Mouse (Mus musculus) brain, adult 2 months (tissue): ENCODE results near the gene Eps15.
A peak's percentile ranks its signal among the peaks of the same experiment; 100 is the strongest.

Experiments used
- DNase-seq: peaks from one replicate; pipeline ENCODE4 v3.0.0; 2011; ENCODE audit warnings: low read depth, low spot score

Eps15 gene

DNA sequence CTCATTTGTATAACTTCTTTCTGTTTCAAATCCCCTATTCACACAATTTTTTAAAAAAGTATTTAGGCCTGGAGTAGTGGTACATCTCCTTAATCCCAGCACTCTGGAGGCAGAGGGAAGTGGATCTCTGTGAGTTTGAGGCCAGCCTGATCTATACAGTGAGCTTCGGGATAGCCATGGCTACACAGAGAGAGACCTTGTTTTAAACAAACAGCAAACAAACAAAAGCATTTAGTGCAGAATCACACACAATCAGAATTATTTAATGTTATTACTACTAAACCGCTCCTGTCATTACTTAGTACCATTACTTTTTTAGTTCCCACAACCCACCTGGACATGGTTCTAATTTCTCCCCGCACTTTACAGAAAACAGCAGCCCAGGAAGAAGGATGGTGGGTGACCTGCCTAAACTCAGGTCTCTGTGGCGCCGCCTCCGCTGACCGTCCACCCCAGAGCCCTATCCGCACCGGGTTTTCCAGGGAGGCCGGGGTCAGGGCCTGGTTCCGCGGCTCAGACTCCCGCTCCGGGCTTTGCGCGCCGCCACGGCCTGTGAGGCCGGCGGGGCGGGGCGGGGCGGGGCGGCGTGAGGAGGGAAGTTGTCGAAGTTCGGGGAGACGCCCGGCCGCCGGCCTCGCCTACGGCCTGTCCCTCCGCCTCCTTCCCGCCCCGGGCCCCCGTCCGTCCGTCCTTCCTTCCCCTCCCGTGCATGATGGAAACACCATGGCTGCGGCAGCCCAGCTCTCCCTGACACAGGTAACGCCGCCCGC is at the start of gene Eps15:
Gene Eps15 (plus strand): TSS at position 580 of the 770 bp plus-strand sequence.
- peak; percentile 92 for DNase-seq

DNA sequence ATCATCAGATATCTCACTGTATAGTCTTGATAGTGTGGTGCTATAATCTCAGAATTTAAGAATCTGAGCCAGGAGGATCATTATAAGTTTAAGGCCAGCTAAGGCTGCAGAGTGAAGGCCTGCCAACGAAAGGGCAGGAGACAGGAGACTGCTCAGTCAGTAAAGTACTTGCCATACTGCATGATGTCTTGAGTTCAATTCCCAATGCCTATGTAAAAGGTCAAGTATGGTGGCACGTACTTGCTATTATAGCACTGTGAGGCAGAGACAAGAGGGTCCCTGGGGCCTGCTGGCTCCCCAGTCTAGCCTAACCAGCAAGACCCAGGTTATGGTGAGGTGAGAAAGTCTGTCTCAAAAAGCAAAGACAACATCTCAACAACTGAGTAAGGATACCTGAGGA is 45.9 kb upstream of the Eps15 start, which contains the start of gene Calr4:
Gene Calr4 (plus strand): TSS at position 301 of the 400 bp plus-strand sequence.
- DNase-seq, result no peak

DNA sequence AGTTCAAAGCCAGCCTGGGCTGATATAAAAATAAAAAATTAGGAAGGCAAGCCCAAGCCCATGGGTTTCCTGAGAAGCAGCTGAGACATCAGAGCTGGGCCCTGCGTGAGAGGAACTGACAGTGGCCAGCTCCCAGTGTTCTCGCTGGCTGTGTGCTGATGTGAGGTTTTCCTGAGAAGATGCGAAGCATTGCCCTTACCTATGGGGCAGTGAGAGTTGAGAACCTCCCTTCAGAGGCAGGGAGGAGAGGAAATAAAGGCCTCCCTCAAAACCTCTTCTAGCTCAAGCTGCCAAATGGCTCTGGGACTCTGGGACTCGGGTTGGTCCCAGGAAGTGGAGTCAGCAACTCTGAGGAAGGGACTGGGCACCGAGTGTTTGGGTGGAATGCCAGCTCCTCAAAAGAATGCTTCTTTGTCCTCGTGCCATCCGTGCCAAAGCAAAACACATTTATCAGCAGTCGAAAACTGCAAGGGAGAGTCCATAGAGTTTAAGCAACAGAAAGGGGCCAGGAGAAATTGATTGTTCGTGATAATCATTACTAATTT is 45.2 kb upstream of the Eps15 start:
- DNase-seq, result peak; percentile 35

DNA sequence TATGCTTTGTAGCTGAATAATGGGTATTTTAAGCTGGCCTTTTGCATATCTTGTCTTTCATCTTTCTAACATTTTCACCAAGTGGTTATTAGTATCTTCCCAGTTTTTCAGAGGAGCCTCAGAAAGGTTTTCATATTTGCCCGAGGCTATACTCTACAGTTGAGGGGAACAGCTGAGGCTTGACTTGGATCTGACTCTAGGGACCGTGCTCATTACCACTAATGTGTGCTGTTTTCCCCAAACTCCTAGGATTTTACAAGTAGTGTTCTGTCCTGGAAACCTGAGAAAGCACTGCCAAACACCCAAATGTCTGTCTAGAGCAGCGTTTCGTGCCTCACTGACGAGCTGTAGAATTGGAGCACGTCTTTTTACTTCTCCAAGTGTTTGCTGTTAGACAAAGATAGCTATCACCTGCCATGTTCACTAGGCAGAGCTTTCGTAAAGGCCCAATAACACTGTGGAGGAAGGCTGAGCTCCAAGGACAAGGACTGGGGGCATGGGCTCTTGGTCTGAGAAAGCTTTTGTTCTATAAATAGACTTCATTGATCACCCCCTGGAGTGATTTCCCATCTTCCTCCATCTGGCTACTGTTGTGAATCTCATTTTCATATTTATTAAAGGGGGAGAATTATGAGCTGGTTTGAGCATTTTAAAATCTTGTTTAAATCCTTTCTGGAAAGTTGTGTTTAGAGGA is 43.7 kb upstream of the Eps15 start:
- DNase-seq, result peak; percentile 7

DNA sequence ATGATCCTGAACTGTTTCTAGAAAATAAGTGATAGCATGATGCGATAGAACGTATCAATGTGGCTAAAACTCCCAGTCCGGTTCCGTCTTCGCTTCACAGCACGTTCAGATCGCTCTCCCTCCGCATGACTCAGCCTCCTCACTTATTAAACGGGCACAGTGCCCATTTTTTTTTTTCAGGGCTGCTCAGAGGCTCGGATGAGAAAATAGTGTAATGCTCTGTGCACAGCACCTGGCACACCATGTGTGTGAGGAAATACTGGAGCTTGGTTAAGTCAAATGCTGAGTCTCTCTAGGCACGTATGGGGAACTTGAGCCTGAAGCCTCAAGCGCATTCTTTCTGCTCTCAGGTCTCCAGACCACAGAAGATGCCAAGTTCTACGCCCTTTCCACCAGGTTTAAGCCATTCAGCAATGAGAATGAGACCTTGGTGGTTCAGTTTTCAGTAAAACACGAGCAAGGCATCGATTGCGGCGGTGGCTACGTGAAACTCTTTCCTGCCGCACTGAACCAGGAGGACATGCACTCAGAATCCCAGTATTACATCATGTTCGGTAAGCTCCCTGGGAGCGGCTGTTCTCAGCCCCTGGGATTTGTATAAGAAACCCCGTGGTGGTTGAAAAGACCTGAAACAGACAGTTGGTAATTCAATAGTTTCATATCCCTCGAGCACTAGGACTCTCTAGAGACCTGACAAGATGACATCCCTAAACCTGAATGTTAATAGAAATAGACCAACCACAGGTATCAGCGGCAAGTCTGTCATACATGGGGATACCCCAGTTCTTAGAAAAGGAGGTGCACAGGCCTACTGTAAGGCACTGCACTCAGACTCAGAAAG is 41.4 kb upstream of the Eps15 start:
- peak; percentile 69 for DNase-seq

DNA sequence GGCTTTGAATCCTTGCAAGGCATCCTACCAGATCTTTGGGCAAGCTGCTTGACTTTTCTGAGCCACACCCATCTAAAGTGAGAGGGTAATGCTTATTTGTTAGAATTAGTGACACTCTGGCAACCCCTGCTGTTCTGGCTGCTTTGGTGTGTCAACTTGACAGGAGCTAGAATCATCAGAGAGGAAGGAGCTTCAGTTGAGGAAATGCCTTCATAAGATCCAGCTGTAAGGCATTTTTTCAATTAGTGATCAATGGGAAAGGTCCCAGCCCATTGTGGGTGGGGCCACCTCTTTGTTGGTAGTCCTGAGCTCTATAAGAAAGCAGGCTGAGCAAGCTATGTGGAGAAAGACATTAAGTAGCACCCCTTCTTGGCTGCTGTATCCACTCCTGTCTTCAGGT is 38.8 kb upstream of the Eps15 start:
- no peak for DNase-seq

DNA sequence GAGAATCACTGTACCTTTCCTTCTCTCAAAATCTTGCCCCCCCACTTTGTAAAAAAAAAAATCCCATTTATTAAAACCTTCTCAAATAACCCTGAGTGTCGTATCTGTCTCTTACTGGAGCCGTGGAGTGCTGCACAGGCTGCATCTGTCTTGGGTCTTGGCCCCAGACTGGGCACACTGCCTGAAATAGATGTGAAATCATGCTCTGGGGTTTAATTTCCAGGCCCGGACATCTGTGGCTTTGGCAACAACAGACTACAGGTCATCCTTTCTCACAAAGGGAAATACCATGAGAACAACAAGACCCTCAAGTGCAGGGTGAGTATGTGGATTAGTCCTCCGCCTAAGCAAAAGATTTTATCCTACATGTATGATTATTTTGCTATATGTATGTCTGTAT is 38.1 kb upstream of the Eps15 start:
- peak; percentile 63 for DNase-seq

DNA sequence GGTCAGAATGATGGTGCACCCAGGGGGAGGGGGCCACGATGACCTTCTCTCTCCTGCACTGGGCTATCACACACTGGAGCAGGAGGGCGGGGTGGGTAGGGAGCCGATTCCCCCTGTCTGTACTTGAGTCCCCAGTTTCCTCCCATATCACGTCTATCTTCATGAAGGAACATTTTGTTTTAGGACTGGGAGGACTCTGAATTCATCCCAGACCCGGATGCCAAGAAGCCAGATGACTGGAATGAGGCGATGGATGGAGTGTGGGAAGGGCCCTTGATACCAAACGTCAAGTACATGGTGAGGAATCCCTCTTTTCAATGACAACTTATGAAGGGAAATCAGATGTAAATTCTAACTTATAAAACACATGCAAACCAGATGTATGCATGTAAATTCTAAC is 35.6 kb upstream of the Eps15 start:
- DNase-seq, result no peak

DNA sequence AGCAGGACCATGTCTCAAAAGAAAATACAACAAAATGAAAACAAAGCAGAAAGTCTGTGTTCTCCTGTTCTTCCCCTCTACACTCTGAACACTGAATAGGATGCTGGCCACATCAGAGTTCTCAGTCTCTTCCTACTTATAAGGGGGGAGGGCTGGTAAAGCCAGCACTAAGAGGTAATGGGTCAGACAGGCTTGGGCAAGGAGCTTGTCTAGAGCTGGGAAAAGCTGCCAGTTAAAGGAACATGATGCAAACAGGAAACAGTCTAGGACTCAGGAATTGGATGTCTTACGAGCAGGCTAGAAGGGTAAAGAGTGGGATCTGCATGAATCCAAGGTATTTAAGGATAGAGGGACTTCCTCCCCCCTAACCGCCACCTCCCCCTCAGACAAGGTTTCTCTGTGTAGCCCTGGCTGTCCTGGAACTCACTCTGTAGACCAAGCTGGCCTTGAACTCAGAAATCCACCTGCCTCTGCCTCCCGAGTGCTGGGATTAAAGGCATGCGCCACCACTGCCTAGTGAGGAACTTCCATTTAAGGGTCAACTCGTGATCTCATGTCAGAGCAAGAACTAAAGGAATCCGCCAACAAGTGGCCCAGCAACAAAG is 35.0 kb upstream of the Eps15 start:
- no peak for DNase-seq

DNA sequence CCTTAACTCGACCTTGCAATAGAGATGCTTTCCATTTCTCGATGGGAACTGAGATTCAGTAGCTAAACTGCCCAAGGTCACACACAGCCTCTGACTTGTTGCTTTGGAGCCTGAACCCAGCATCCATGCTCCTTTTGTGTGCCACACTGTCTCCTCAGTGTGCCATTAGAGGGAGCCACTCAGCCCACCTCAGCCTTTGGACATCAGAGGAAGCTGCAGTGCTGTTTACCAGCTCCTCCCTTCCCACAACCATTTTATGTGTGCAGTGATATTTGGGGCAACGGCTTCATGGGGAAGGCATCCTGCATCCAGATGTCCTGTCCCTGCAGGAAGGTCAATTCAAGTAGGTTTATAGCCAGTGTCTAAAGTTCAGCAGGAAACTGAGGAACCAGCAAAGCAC is 28.5 kb upstream of the Eps15 start:
- DNase-seq, result peak; percentile 48

DNA sequence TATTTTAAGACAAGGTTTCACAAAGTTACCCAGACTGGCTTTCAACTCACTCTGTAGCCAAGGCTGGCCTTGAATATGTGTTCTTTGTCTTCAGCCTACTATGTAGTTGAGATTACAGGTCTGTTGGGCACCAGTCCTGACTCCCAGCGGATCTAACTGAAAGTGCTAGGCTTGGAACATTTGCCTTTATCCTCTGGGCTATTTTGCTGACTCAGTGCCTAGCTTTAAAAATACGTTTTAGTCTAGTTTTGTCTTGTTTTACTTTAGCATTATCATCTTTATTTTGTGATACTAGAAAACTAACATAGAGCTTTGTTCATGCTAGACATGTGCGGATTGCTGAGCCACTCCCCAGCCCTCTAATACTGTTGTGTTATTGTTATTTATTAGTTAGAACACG is 27.9 kb upstream of the Eps15 start:
- DNase-seq, result no peak

DNA sequence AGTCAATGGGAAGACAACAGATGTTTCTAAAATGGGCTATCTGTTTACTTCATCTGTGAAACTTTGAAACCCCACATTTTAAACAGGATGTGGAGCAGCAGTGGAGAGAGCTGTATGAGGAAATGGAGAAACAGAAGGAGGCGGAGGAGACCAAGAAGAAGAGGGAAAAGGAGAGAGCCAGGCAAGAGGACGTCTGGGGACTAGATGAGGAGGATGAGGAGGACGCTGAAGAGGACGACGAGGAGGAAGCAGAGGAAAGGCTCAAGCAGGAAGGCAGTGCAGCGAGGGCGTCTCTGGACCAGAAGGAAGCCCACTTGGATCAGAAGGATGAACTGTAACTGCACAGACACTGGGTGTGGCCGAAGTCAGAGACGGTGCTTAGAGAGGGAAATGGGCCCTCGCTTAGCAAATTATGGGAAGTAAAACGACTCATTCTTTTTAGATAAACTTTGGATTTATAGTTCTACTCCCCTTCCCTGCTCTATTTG is 26.4 kb upstream of the Eps15 start:
- DNase-seq, result no peak

DNA sequence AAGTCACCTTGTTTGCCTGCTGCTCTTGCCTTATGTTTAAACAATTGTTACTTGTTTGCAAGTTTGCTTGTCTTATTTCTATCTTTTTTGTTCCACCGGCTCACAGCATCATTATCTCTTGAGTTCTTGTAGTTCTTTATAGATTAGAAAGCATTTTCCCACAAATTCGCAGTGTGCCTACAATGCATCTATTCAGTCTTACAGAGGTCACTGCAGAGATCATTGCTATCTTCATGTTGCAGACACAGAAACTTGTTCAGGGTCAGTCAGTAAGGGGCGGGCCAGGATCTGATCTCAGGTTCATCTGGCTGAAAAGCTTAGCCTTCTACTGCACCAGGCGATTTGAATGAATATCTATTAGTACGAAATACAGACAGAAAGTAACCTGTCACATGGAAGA is 25.6 kb upstream of the Eps15 start:
- DNase-seq, result no peak

DNA sequence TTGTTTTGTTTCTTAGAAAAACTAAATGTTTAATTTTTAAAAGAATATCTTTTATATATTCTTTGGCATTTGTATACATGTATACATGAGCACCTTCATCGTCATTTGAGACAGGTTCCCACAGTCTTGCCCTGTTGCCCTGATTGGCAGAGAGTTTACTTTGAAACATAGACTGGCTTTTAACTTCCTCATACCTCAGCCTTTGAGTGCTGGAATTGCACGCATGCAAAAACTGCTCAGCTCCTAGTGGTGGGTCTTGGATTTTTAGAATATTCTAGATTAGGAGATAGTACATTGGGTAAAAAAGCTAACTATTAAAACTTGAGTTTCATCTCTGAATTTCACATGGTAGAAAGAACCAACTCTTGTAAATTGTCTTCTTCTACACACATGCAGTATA is 24.7 kb upstream of the Eps15 start:
- no peak for DNase-seq

DNA sequence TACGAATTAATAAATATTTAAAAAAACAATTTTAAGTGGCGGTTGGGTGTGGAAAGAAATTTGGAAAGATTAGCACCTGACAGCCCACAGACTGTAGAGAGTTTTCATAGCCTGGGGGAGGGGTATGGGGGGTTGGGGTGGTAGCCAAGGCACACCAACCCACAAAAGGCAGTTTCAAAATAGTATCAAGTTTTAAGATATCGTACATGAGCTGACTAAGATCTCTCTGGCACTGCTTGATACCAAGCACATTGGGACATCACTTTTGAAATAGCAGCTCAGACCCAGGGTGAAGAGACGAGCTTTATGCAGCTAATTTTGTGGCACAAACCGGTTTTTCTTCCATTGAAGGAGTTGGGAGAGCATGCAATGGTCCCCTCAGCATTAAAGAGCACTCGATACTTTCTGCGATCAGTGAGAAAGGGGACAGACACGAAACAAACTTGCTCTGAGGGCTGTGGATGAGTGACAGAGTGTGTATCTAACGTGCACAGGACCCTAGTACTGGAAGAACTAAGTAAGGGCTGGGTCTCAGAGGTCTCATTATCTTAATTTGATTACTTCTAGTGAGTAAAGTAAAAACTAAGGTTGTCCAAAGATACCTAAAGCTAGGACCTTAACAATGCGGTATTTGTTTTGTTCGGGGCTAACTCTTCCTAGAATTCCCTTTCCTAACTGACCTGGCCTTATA is 24.2 kb upstream of the Eps15 start:
- DNase-seq, result no peak

DNA sequence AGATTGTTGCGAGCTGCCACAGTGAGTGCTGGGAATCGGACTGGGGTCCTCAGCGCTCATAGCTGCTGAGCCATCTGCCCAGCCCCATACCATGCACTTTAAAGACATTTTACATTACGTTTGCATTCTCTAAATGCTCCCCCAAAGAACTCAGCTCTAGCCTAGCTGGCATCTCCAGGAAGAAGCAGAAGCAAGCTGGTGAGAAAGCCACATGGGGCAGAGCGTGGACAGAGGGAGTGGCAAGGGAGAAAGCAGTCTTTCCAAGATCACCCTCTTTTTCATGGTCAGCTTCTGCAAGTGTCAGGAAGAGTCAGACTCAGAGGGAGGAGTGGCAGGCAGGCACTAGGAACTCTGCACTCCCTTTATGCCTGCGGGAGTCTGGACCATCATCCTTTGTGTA is 23.3 kb upstream of the Eps15 start:
- no peak for DNase-seq

DNA sequence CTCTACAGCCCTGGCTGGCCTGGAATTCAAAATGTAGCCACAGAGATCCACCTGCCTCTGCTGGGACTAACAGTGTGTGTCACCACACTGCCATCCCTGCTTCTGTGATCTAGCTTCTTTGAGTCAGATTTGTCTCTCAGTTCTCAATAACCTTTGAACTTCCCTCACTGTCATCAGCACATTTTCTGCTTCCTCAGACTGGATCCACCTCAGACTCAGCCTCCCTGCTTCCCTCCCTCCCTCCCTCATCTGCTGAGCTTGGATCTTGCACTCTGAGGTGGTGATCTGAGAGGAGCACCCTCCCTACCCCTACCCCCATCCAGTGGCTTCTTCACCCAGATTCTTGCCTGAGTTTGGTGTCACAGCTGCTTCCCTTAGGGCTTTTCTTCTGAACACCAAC is 22.4 kb upstream of the Eps15 start:
- no peak for DNase-seq

DNA sequence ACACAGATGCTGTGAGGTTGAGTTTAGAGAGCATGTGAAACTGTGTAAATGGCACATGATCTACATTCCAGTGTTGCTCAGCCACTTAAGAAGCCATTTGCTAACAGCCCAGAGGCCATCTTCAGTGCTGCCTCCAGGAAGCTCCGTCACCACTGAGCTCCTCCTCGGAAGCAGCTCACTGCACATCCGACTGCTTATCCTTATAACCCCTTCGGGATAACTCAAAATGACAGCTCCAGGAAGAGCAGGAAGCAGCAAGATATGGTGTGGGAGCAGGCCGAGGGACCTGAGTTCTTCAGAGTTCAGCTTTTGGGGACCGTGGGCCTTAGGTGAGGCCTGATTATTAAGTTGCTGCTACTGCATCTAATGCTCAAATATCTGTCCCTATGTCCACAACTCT is 18.0 kb upstream of the Eps15 start:
- DNase-seq, result no peak

DNA sequence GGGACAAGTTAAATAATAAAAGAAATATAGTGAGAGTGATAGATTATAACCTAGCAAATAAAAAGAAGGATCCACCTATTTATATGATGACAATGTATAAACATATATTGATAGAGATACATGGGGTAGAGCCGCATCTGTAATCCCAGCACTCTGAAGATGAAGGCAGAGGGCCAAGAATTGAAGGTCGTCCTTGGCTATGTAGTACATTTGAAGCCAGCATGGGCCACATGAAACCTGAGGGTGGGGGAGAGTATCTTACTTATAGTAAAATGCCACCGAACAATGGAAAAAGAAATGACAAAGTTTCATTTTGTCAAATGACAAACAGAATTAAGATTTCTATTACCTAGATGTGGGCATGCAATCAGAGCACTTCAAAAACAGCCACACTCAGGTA is 14.0 kb upstream of the Eps15 start:
- DNase-seq, result no peak

DNA sequence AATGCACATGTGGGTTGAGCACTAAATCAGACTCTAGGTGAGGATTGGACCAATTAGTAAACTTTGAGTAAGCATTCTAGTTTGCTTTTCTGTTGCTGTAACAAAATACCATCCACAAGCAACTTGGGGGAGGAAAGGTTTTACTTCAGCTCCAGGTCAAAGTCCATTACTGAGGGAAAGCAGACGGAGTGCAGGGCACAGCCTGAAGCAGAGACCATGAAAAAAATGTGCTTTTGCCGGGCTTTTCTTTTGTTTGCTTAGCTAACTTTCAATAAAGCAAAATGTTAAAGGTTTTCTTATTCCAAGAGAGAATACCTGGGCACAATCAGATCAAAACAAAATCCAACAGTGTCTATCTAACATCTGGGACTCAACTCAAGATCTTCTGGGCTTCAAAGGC is 13.3 kb upstream of the Eps15 start:
- no peak for DNase-seq

DNA sequence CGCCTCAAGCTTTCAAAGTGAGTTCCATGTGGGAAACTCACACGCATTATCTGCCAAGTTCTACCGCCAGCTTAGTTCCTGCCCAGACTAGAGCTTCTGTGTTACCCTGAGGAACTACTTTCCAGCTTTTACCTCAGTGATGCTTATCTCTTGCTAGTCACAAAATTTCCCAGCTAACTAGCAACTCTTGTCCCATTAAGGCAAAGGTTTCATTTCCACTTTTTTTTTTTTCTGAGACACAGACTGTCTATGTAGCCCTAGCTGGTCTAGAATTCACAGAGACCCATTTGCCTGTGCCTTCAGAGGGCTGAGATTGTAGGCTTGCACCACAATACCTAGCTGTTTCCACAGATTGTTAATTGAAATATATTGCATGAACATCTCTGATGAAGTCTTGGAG is 12.6 kb upstream of the Eps15 start:
- no peak for DNase-seq
